Mouse (Mus musculus) MEL (cell line): Measurements from ENCODE around the gene Ms4a4a. TPM values are rescaled to one million over a fixed set of nuclear protein-coding genes. Genes with fewer than 3 reads are reported as not detected.

Experiments
- DNase-seq: peaks from one replicate; pipeline ENCODE4 v3.0.0; 2011; ENCODE audit warnings: low read depth, low spot score
- H3K27ac ChIP-seq: 2 replicates; pipeline ENCODE4 v1.5.1; 2012; ENCODE audit warnings: low read depth, mild to moderate bottlenecking, control low read depth, low read length, moderate library complexity; ENCODE audit not compliant: control insufficient read depth
- H3K27me3 ChIP-seq, 2 experiments: fragments of 150-350 bp in 1 of 2; sonication (generic) in 1 of 2; 2 replicates each; pipeline ENCODE4 v1.6.1; 2012; ENCODE audit warnings: low read length in 2 of 2, mild to moderate bottlenecking in 2 of 2, improper control_type of control experiment in 1 of 2, moderate library complexity in 1 of 2; ENCODE audit not compliant: insufficient read depth in 2 of 2, control insufficient read depth in 1 of 2
- H3K36me3 ChIP-seq, 2 experiments: 2 replicates each; pipeline ENCODE4 v1.6.1; 2012 to 2014; ENCODE audit warnings: low read length in 2 of 2, improper control_type of control experiment in 1 of 2, inconsistent platforms in 1 of 2, mild to moderate bottlenecking in 1 of 2; ENCODE audit not compliant: insufficient read depth in 2 of 2, control insufficient read depth in 1 of 2
- H3K4me1 ChIP-seq, 2 experiments: fragments of 150-350 bp in 1 of 2; sonication (generic) in 1 of 2; 2 replicates each; pipeline ENCODE4 v1.6.1; 2012; ENCODE audit warnings: low read length in 2 of 2, improper control_type of control experiment in 1 of 2, mild to moderate bottlenecking in 1 of 2; ENCODE audit not compliant: insufficient read depth in 2 of 2, control insufficient read depth in 1 of 2
- H3K4me3 ChIP-seq, 2 experiments: fragments of 150-350 bp in 1 of 2; sonication (generic) in 1 of 2; 2 replicates each; pipeline ENCODE4 v1.5.1; 2012; ENCODE audit warnings: low read depth in 2 of 2, low read length in 2 of 2, mild to moderate bottlenecking in 2 of 2, moderate library complexity in 2 of 2, control low read depth in 1 of 2, improper control_type of control experiment in 1 of 2; ENCODE audit not compliant: control insufficient read depth in 1 of 2, insufficient read depth in 1 of 2
- H3K79me2 ChIP-seq: 2 replicates; pipeline ENCODE4 v1.6.1; 2012; ENCODE audit warnings: mild to moderate bottlenecking, low read length, moderate library complexity; ENCODE audit not compliant: control insufficient read depth, poor library complexity, insufficient read depth
- H3K9ac ChIP-seq: 2 replicates; pipeline ENCODE4 v1.6.1; 2012; ENCODE audit warnings: low read depth, mild to moderate bottlenecking, control low read depth, low read length, moderate library complexity; ENCODE audit not compliant: control insufficient read depth, poor library complexity, severe bottlenecking
- H3K9me3 ChIP-seq: fragments of 150-350 bp; sonication (generic); replicated peaks from 2 replicates; pipeline ENCODE4 v1.6.1; 2012; ENCODE audit warnings: mild to moderate bottlenecking, low read length, improper control_type of control experiment, moderate library complexity; ENCODE audit not compliant: insufficient read depth
- CHD1 ChIP-seq: IDR thresholded peaks from 2 replicates; pipeline ENCODE4 v1.6.1; 2012; ENCODE audit warnings: low read depth, mild to moderate bottlenecking, inconsistent platforms, low read length, improper control_type of control experiment
- CTCF ChIP-seq, 3 experiments: IDR thresholded peaks in 2 of 3; conservative IDR thresholded peaks in 1 of 3; 2 replicates each; pipeline ENCODE4 v1.5.1; 2011 to 2012; ENCODE audit warnings: low read length in 3 of 3, low read depth in 2 of 3, mild to moderate bottlenecking in 2 of 3, improper control_type of control experiment in 1 of 3, inconsistent platforms in 1 of 3, mixed read lengths in 1 of 3, moderate library complexity in 1 of 3; ENCODE audit not compliant: control insufficient read depth in 1 of 3, insufficient read depth in 1 of 3, poor library complexity in 1 of 3, severe bottlenecking in 1 of 3
- E2F4 ChIP-seq: IDR thresholded peaks from 2 replicates; pipeline ENCODE4 v1.6.1; 2011; ENCODE audit warnings: low read depth, low read length, improper control_type of control experiment, borderline replicate concordance
- ELF1 ChIP-seq: IDR thresholded peaks from 2 replicates; pipeline ENCODE4 v1.6.1; 2014; ENCODE audit warnings: low read depth, mild to moderate bottlenecking, inconsistent platforms, low read length, improper control_type of control experiment, moderate library complexity
- EP300 ChIP-seq, 2 experiments: IDR thresholded peaks; 2 replicates each; pipeline ENCODE4 v1.6.1; 2011; ENCODE audit warnings: improper control_type of control experiment in 2 of 2, low read length in 2 of 2, low read depth in 1 of 2, mild to moderate bottlenecking in 1 of 2
- GABPA ChIP-seq: IDR thresholded peaks from 2 replicates; pipeline ENCODE4 v1.6.1; 2012; ENCODE audit warnings: low read depth, mild to moderate bottlenecking, inconsistent platforms, low read length, improper control_type of control experiment, moderate library complexity
- KAT2A ChIP-seq: conservative IDR thresholded peaks from 2 replicates; pipeline ENCODE4 v1.6.1; 2012; ENCODE audit warnings: low read depth, low read length, improper control_type of control experiment, inconsistent platforms
- MAZ ChIP-seq: IDR thresholded peaks from 2 replicates; pipeline ENCODE4 v1.6.1; 2012; ENCODE audit warnings: low read depth, mild to moderate bottlenecking, inconsistent platforms, low read length, improper control_type of control experiment
- MXI1 ChIP-seq: IDR thresholded peaks from 2 replicates; pipeline ENCODE4 v1.6.1; 2011; ENCODE audit warnings: mild to moderate bottlenecking, low read depth, low read length, improper control_type of control experiment
- MYB ChIP-seq: IDR thresholded peaks from 2 replicates; pipeline ENCODE4 v1.6.1; 2011; ENCODE audit warnings: mild to moderate bottlenecking, low read depth, low read length, improper control_type of control experiment
- MYC ChIP-seq: IDR thresholded peaks from 2 replicates; pipeline ENCODE4 v1.6.1; 2011; ENCODE audit warnings: low read depth, mild to moderate bottlenecking, low read length, improper control_type of control experiment, moderate library complexity
- NRF1 ChIP-seq: IDR thresholded peaks from 2 replicates; pipeline ENCODE4 v1.6.1; 2014; ENCODE audit warnings: low read depth, mild to moderate bottlenecking, inconsistent platforms, low read length, improper control_type of control experiment, moderate library complexity; ENCODE audit not compliant: poor library complexity, insufficient read depth, severe bottlenecking
- POLR2AphosphoS5 ChIP-seq: IDR thresholded peaks from 2 replicates; pipeline ENCODE4 v1.6.1; 2012; ENCODE audit warnings: low read depth, borderline replicate concordance, mild to moderate bottlenecking, inconsistent platforms, low read length, moderate library complexity, mixed read lengths
- RCOR1 ChIP-seq: IDR thresholded peaks from 2 replicates; pipeline ENCODE4 v1.6.1; 2012; ENCODE audit warnings: low read depth, mild to moderate bottlenecking, inconsistent platforms, low read length, improper control_type of control experiment
- SIN3A ChIP-seq: IDR thresholded peaks from 2 replicates; pipeline ENCODE4 v1.6.1; 2012; ENCODE audit warnings: low read length, improper control_type of control experiment, inconsistent platforms
- SMC3 ChIP-seq: IDR thresholded peaks from 2 replicates; pipeline ENCODE4 v1.6.1; 2011; ENCODE audit warnings: low read depth, low read length, improper control_type of control experiment
- TAL1 ChIP-seq: IDR thresholded peaks from 2 replicates; pipeline ENCODE4 v1.6.1; 2012; ENCODE audit warnings: mild to moderate bottlenecking, inconsistent platforms, low read length, moderate library complexity, mixed read lengths
- TBP ChIP-seq: IDR thresholded peaks from 2 replicates; pipeline ENCODE4 v1.8.0; 2011; ENCODE audit warnings: low read depth, low read length, improper control_type of control experiment
- USF1 ChIP-seq: IDR thresholded peaks from 2 replicates; pipeline ENCODE4 v1.6.1; 2014; ENCODE audit warnings: low read depth, mild to moderate bottlenecking, inconsistent platforms, low read length, improper control_type of control experiment, moderate library complexity
- USF2 ChIP-seq, 2 experiments: IDR thresholded peaks; 2 replicates each; pipeline ENCODE4 v1.6.1; 2011 to 2012; ENCODE audit warnings: improper control_type of control experiment in 2 of 2, low read length in 2 of 2, borderline replicate concordance in 1 of 2, inconsistent platforms in 1 of 2, low read depth in 1 of 2, mild to moderate bottlenecking in 1 of 2; ENCODE audit not compliant: insufficient read depth in 1 of 2
- ZC3H11A ChIP-seq: IDR thresholded peaks from 2 replicates; pipeline ENCODE4 v1.6.1; 2012; ENCODE audit warnings: low read depth, mild to moderate bottlenecking, inconsistent platforms, low read length, improper control_type of control experiment
- ZKSCAN1 ChIP-seq: IDR thresholded peaks from 2 replicates; pipeline ENCODE4 v1.6.1; 2012; ENCODE audit warnings: low read depth, mild to moderate bottlenecking, inconsistent platforms, low read length, improper control_type of control experiment, moderate library complexity
- ZNF384 ChIP-seq: IDR thresholded peaks from 2 replicates; pipeline ENCODE4 v1.6.1; 2012; ENCODE audit warnings: low read depth, mild to moderate bottlenecking, inconsistent platforms, low read length, improper control_type of control experiment
- polyA plus RNA-seq, 2 experiments: library from polyadenylated mRNA; stranded (reverse) in 1 of 2; unstranded in 1 of 2; fragments of >175 nt in 1 of 2; fragments of >200 nt in 1 of 2; gene quantifications; 2 replicates each; pipeline versions ENCODE4 v1.2.1 to v1.2.4; 2012; ENCODE audit warnings: low replicate concordance in 2 of 2, low read depth in 1 of 2; ENCODE audit not compliant: insufficient read length in 2 of 2, insufficient read depth in 1 of 2, missing spikeins in 1 of 2
- total RNA-seq: library from RNA; depleted of rRNA; stranded (reverse); fragments of 300-350 nt; gene quantifications from 2 replicates; pipeline ENCODE4 v1.2.3, GENCODE M21; 2012

Ms4a4a gene
- total and polyA plus RNA-seq, 3 experiments: not detected

DNA sequence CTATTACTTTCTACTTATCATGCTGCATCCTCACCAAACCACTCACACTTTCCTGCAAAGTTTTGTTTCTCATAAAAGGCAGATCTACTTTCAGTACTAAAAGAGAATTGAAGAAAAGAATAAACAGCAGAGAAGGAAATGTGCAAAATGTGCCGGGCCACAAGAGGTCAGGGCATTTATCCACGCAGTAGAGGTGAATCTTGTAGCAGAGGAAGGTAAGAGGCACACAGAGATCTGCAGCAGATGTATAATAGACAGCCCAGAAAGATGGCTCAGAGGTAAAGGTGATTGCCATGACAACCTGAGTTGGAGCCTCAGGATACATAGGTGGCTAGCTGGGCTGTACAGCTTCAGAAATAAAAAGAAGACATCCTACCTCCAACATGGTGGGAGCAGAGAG is 11.8 kb downstream of the Ms4a4a start:
- H3K27me3 ChIP-seq: no peaks in the 10 kb centered on the region; a peak in 2 of 4 replicates
- no peaks in the 10 kb centered on the region for H3K9me3 ChIP-seq
- H3K79me2 ChIP-seq: no peaks in the 10 kb centered on the region
- H3K4me1 ChIP-seq: no peaks in the 10 kb centered on the region
- no peaks in the 10 kb centered on the region for H3K36me3 ChIP-seq
- DNase-seq: no peak
- H3K27ac ChIP-seq: no peak overlapping the region
- no peak overlapping the region for H3K9ac ChIP-seq
- no peak overlapping the region for H3K4me3 ChIP-seq
- TF ChIP-seq TBP (no peak), ELF1 (no peak), GABPA (no peak), MXI1 (no peak), KAT2A (no peak), E2F4 (no peak), ZNF384 (no peak), CHD1 (no peak), MAZ (no peak)

- Histone ChIP-seq H3K9ac (no peak overlapping the region), H3K4me1 (no peaks in the 10 kb centered on the region), H3K36me3 (no peaks in the 10 kb centered on the region), H3K27ac (no peak overlapping the region), H3K79me2 (no peaks in the 10 kb centered on the region), H3K4me3 (no peak overlapping the region), H3K27me3 (no peaks in the 10 kb centered on the region; a peak in 2 of 4 replicates), H3K9me3 (no peaks in the 10 kb centered on the region)
- TF ChIP-seq MYC (no peak), TAL1 (no peak), NRF1 (no peak), ZC3H11A (no peak), TBP (no peak), MYB (no peak), USF1 (no peak), CTCF (IDR thresholded peaks at IDR 0.05 in 2 of 3, conservative IDR thresholded peaks at IDR 0.05 in 1 of 3; ENCODE audit: control insufficient read depth in 1 of 3, insufficient read depth in 1 of 3, low read depth in 2 of 3, low read length in 3 of 3, poor library complexity in 1 of 3, severe bottlenecking in 1 of 3) (no peak), ELF1 (no peak), ZKSCAN1 (no peak), USF2 (IDR thresholded peaks at IDR 0.05; ENCODE audit: borderline replicate concordance in 1 of 2, insufficient read depth in 1 of 2, low read depth in 1 of 2, low read length in 2 of 2) (no peak), SMC3 (no peak), EP300 (IDR thresholded peaks at IDR 0.05; ENCODE audit: low read depth in 1 of 2, low read length in 2 of 2) (no peak), KAT2A (no peak), RCOR1 (no peak), POLR2AphosphoS5 (no peak), SIN3A (no peak)
- no peak for DNase-seq
Observed at GRCm38 (mm10) chr19:11387685-11388084, 12.4 kb downstream of the Ms4a4a start.
